Mouse (Mus musculus): ENCODE measurements around the gene Trim67. TPM values are rescaled to one million over a fixed set of nuclear protein-coding genes. Genes with fewer than 3 reads are reported as not detected.

Gene Trim67
- polyA plus RNA-seq, 2 experiments, result 0.03 to 0.05 TPM

- Histone ChIP-seq H3K4me3 (ENCODE audit: insufficient read depth in 1 of 2, low read depth in 2 of 2, low read length in 2 of 2) (no peak overlapping the region), H3K9ac (replicated peaks) (no peak overlapping the region), H3K27me3 (ENCODE audit: control insufficient read depth, insufficient read depth, low read length) (peaks cover 56% of the 10 kb centered on the region), H3K27ac (no peak overlapping the region), H3K36me3 (replicated peaks; ENCODE audit: control insufficient read depth, insufficient read depth, low read depth) (no peaks in the 10 kb centered on the region), H3K9me3 (ENCODE audit: control insufficient read depth, low read length) (no peaks in the 10 kb centered on the region), H3K4me2 (ENCODE audit: low read depth) (no peak overlapping the region), H3K4me1 (replicated peaks; ENCODE audit: control insufficient read depth in 2 of 2, insufficient read depth in 2 of 2, low read length in 1 of 2) (0 out of 4 replicates have a peak, but pooled peaks cover 0 to 3% of the 10 kb centered on the region in 2 experiments)
- DNase-seq (ENCODE audit: low read depth in 3 of 3, low spot score in 3 of 3), result no peak
- ATAC-seq (ENCODE audit: insufficient read depth), result no peak
- TF ChIP-seq EP300 (IDR thresholded peaks at IDR 0.05; ENCODE audit: low read depth) (no peak), CTCF (IDR thresholded peaks at IDR 0.05; ENCODE audit: low read depth) (no peak)
- whole genome bisulfite sequencing (ENCODE audit: insufficient replicate concordance), result 51% methylated on average over 8 of the region's 8 CpGs
These were observed 3.0 kb downstream of the Trim67 start for GRCm38 (mm10) chr8:124795781-124796488.

GRCm38 (mm10) chr8:124800542-124800941 lies 7.7 kb downstream of the Trim67 start:
- 33% methylated on average over 11 of the region's 11 CpGs for WGBS (ENCODE audit: insufficient replicate concordance)
- H3K27ac ChIP-seq, result no peak overlapping the region
- no peaks in the 10 kb centered on the region for H3K9me3 ChIP-seq (ENCODE audit: control insufficient read depth, low read length)
- no peak overlapping the region for H3K4me3 ChIP-seq (ENCODE audit: insufficient read depth in 1 of 2, low read depth in 2 of 2, low read length in 2 of 2)
- no peak overlapping the region for H3K9ac ChIP-seq (replicated peaks)
- DNase-seq (ENCODE audit: low read depth in 3 of 3, low spot score in 3 of 3), result no peak
- TF ChIP-seq CTCF (IDR thresholded peaks at IDR 0.05; ENCODE audit: low read depth), result no peak
- no peak for TF ChIP-seq EP300 (IDR thresholded peaks at IDR 0.05; ENCODE audit: low read depth)
- ATAC-seq (ENCODE audit: insufficient read depth), result no peak
- H3K4me2 ChIP-seq (ENCODE audit: low read depth), result no peak overlapping the region
- no peaks in the 10 kb centered on the region for H3K4me1 ChIP-seq (replicated peaks; ENCODE audit: control insufficient read depth in 2 of 2, insufficient read depth in 2 of 2, low read length in 1 of 2)
- no peaks in the 10 kb centered on the region for H3K36me3 ChIP-seq (replicated peaks; ENCODE audit: control insufficient read depth, insufficient read depth, low read depth)
- peaks cover 13% of the 10 kb centered on the region for H3K27me3 ChIP-seq (ENCODE audit: control insufficient read depth, insufficient read depth, low read length)

GRCm38 (mm10) chr8:124803824-124804702 lies 11.2 kb downstream of the Trim67 start:
- no peaks in the 10 kb centered on the region for H3K27me3 ChIP-seq (ENCODE audit: control insufficient read depth, insufficient read depth, low read length)
- H3K27ac ChIP-seq, result no peak overlapping the region
- 35% methylated on average over 12 of the region's 12 CpGs for WGBS (ENCODE audit: insufficient replicate concordance)
- no peak overlapping the region for H3K4me2 ChIP-seq (ENCODE audit: low read depth)
- no peak for ATAC-seq (ENCODE audit: insufficient read depth)
- TF ChIP-seq CTCF (IDR thresholded peaks at IDR 0.05; ENCODE audit: low read depth) (no peak), EP300 (IDR thresholded peaks at IDR 0.05; ENCODE audit: low read depth) (no peak)
- H3K9ac ChIP-seq (replicated peaks), result no peak overlapping the region
- H3K4me3 ChIP-seq (ENCODE audit: insufficient read depth in 1 of 2, low read depth in 2 of 2, low read length in 2 of 2), result no peak overlapping the region
- DNase-seq (ENCODE audit: low read depth in 3 of 3, low spot score in 3 of 3), result no peak
- H3K36me3 ChIP-seq (replicated peaks; ENCODE audit: control insufficient read depth, insufficient read depth, low read depth), result no peaks in the 10 kb centered on the region
- no peaks in the 10 kb centered on the region for H3K9me3 ChIP-seq (ENCODE audit: control insufficient read depth, low read length)
- no peaks in the 10 kb centered on the region for H3K4me1 ChIP-seq (replicated peaks; ENCODE audit: control insufficient read depth in 2 of 2, insufficient read depth in 2 of 2, low read length in 1 of 2)

- H3K4me3 ChIP-seq (ENCODE audit: insufficient read depth in 1 of 2, low read depth in 2 of 2, low read length in 2 of 2), result no peak overlapping the region
- 68% methylated on average over 4 of the region's 4 CpGs for WGBS (ENCODE audit: insufficient replicate concordance)
- no peak overlapping the region for H3K27ac ChIP-seq
- ATAC-seq (ENCODE audit: insufficient read depth) (no peak), DNase-seq (ENCODE audit: low read depth in 3 of 3, low spot score in 3 of 3) (no peak)
- H3K4me2 ChIP-seq (ENCODE audit: low read depth), result no peak overlapping the region
- no peaks in the 10 kb centered on the region for H3K27me3 ChIP-seq (ENCODE audit: control insufficient read depth, insufficient read depth, low read length)
- TF ChIP-seq EP300 (IDR thresholded peaks at IDR 0.05; ENCODE audit: low read depth) (no peak), CTCF (IDR thresholded peaks at IDR 0.05; ENCODE audit: low read depth) (no peak)
- H3K4me1 ChIP-seq (replicated peaks; ENCODE audit: control insufficient read depth in 2 of 2, insufficient read depth in 2 of 2, low read length in 1 of 2), result no peaks in the 10 kb centered on the region
- no peaks in the 10 kb centered on the region for H3K36me3 ChIP-seq (replicated peaks; ENCODE audit: control insufficient read depth, insufficient read depth, low read depth)
- H3K9me3 ChIP-seq (ENCODE audit: control insufficient read depth, low read length), result no peaks in the 10 kb centered on the region
- H3K9ac ChIP-seq (replicated peaks), result no peak overlapping the region
These were observed 13.1 kb downstream of the Trim67 start for GRCm38 (mm10) chr8:124805990-124806389.

GRCm38 (mm10) chr8:124809419-124809818 lies 16.5 kb downstream of the Trim67 start:
- no peak overlapping the region for H3K9ac ChIP-seq (replicated peaks)
- H3K27ac ChIP-seq, result no peak overlapping the region
- 31% methylated on average over 2 of the region's 2 CpGs for WGBS (ENCODE audit: insufficient replicate concordance)
- no peaks in the 10 kb centered on the region for H3K4me1 ChIP-seq (replicated peaks; ENCODE audit: control insufficient read depth in 2 of 2, insufficient read depth in 2 of 2, low read length in 1 of 2)
- H3K36me3 ChIP-seq (replicated peaks; ENCODE audit: control insufficient read depth, insufficient read depth, low read depth), result no peaks in the 10 kb centered on the region
- TF ChIP-seq CTCF (IDR thresholded peaks at IDR 0.05; ENCODE audit: low read depth) (no peak), EP300 (IDR thresholded peaks at IDR 0.05; ENCODE audit: low read depth) (no peak)
- H3K4me3 ChIP-seq (ENCODE audit: insufficient read depth in 1 of 2, low read depth in 2 of 2, low read length in 2 of 2), result no peak overlapping the region
- H3K9me3 ChIP-seq (ENCODE audit: control insufficient read depth, low read length), result no peaks in the 10 kb centered on the region
- DNase-seq (ENCODE audit: low read depth in 3 of 3, low spot score in 3 of 3) (no peak), ATAC-seq (ENCODE audit: insufficient read depth) (no peak)
- H3K27me3 ChIP-seq (ENCODE audit: control insufficient read depth, insufficient read depth, low read length), result no peaks in the 10 kb centered on the region
- no peak overlapping the region for H3K4me2 ChIP-seq (ENCODE audit: low read depth)
